Mouse (Mus musculus) thymus, postnatal 36 days (tissue): Measurements from ENCODE around the gene Fat1.

Experiments
- DNase-seq, 2 experiments: peaks; one replicate each; pipeline ENCODE4 v3.0.0; 2022; ENCODE audit warnings: mixed read lengths in 2 of 2

The Fat1 gene

DNA sequence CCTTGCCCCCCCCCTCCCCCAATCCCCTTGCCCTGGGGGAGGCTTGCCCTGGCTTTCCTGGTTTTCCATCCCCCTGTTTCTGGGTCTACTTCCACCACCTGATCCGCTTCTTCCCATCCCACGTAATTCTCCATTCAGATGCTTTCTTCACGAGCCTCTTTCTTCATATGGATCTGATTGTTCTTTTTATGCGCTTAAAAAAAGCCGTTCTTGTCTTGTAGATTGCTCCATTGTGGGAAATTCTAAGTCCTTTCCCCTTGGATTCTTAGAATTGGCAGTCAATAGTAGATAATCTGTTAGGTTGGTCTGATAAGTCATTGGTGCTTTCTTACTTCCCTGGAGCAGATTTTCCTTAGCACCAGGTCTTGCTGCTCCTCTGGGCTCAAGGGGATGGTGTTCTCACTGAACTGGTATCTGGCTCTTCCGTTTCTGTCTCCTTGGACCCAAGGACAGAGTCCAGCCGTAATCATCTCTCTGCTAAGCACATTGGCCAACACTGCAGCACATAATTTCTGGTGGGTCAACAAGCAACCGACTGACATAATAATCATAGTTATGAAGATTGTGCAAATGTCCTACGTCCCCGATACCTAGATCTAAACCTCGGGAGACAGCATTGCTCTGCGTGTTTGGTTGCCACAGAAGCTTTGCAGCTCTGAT lies 27.5 kb downstream of the Fat1 start:
- no peak for DNase-seq

DNA sequence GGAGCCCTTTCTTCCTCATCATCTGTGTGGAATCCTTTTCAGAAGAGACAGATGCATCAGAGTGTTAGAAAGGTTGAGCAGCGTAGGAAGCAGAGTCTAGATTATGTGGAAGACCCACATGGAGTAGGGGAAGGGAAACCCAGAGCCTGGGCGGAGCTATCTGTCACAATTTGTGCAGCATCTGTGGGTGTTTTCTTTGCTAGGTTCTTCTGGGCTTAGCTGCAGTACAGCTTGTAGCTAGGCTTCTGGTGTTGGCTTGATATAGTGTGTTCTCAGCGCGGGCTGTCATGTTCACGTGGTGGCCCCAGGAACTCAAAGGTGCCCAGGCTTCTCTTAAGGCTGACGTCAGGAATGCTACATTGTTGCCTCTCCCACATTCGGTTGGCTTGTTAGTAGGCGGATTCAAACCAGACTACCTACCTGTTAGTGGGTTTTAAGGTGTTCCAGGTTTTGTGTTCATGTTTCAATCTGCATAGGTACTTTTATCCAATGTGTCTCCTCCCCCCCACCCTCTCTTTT lies 32.3 kb downstream of the Fat1 start:
- DNase-seq, result no peak

DNA sequence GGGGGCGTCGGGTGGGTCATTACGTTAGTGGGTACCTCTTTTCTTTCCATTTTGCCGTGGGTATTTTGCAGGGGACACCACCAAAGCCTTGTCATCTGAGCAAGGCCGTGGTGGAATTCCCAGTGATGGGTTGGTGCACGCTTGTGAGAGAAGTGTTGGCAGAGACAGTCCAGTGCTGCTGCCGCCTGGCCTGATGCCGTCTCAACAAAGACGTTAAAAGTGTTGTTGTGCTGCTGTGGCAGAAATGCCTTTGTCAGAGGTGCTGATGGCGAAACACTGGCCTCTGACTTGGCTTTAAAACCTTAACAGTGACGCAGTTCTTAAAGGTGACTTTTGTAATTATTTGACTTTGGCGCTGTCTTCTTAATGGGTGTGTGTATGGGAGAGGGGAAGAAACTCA lies 34.8 kb downstream of the Fat1 start:
- DNase-seq, result no peak

DNA sequence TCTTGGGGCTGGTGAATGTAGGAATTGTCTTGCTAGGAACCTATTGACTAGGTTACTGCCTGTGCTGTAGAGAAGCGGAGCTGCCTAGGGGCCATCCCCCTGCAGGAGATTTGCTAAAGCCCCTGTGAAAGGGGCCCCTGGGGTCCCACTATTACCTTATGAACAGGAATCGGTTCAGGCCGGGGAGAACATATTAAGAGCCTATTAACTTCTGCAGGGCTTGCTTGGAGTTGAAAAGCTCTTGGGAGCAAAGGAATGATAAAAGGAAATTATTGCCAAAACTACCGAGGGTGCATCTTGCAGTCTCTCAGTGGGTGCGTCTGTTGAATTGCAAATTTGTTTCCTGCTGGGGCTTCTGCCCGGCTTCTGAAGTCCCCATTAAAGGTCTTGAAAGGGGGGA lies 36.1 kb downstream of the Fat1 start:
- DNase-seq, result no peak

DNA sequence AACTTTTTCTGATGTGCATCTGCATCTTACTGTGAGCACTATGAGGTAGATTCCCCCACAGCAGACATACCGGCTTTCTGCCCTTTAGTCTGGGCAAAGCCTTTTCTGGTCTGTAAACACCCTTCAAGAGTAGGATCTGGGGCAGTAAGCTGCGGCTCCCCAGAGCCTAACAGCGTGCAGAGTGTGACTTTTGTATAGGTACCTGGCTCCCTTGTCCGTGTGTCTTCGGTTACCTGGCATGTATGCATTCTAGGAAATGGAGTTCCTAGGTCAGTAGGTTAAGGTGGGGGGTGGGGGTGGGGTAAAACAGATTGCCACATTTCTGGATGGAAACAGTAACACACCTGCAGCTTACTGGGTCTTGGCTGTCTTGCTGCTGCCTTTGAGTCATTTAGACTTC lies 36.7 kb downstream of the Fat1 start:
- no peak for DNase-seq

DNA sequence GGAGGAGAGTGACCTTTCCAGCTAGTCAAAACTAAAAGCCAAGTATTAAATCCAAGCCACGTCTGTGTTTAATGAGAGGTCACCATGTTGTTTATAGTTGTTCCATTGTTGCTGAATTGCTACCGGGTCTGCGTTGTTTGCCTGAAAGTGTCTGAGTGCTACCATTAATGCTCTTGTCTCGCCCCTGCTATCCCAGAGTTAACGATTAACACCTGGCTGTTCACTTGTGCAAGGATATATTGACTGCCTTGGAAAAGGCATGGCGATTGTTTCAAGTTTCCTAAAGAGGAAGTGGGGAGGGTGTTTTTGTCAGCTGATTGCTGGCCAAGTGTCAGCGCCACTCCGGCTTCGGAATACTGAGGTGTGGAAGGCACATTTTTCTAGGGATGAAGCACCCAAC lies 39.9 kb downstream of the Fat1 start:
- DNase-seq, result no peak

DNA sequence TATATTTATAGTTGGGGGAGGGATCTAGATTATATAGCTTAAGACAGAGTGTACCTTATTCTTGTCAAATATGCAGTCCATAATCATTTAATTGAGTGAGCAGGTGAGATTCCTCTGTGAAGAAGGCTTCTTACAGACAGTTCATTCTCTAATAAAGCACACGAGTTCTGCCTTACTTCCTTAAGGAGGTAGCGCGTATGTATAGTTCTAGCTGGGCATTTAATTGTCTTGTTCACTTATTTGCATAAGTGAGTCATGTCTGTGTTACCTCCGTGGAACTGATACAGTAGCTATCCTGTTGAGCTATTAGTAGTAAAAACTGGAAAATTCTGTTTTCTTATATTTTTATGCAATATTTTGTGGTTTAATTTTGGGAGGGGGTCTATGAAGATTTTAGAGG lies 40.4 kb downstream of the Fat1 start:
- DNase-seq, result no peak

DNA sequence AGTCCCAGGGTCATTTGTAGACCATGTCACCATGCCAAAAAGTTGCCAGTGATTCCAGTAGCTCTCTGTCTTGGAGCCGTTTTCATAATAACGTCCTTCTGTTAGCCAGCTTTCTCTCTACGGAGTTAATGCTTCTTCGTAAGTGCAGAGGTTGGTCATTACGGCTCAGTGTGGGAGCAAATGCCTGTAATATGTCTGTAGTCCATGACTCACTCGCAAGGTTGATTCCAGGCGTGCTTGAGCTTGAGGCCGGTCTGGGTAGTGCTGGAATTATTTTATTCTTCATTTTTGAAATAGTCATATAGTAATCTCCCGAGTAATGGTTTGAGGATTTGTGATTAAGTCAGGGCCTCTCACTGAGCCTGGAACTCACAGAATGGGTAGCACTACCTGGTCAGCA lies 43.4 kb downstream of the Fat1 start:
- no peak for DNase-seq

DNA sequence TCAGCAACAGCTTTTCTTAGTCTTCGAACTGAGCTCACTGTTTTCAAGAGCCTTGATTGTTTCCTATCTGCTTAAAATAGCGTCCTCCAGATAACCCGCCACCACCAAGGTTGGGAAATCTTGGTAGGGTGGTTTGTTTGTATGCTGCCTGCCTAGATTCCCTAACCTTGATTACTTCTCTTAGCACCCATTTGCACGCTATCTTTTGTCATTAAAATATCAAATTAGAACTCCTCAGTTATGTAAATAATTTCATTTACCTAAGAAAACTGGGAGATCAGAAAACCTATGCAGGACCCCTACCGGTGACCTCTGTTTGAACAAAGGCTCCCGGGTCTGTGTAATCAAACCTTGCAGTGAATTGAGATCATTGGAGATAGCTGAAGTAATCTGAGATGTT lies 44.0 kb downstream of the Fat1 start:
- no peak for DNase-seq

DNA sequence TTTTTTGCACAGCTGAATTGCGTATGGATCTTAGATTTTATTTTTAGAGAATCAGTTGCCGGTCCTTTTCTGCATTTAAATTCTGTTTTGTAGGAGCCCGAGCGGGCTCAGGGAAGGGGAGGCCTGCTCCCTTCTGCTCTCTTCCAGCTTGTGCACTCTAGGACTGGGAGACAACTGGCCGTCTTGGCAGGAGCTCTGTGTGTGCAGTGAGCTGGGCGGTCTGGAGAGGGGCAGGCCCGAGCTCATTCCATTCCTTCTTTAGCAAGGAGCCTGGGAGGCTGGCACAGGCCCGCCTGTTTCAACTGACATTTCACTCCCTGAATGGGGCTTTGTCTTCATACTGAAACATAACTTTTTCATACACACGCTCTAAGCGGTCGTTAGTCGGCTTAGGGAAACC lies 44.8 kb downstream of the Fat1 start:
- DNase-seq, result no peak

DNA sequence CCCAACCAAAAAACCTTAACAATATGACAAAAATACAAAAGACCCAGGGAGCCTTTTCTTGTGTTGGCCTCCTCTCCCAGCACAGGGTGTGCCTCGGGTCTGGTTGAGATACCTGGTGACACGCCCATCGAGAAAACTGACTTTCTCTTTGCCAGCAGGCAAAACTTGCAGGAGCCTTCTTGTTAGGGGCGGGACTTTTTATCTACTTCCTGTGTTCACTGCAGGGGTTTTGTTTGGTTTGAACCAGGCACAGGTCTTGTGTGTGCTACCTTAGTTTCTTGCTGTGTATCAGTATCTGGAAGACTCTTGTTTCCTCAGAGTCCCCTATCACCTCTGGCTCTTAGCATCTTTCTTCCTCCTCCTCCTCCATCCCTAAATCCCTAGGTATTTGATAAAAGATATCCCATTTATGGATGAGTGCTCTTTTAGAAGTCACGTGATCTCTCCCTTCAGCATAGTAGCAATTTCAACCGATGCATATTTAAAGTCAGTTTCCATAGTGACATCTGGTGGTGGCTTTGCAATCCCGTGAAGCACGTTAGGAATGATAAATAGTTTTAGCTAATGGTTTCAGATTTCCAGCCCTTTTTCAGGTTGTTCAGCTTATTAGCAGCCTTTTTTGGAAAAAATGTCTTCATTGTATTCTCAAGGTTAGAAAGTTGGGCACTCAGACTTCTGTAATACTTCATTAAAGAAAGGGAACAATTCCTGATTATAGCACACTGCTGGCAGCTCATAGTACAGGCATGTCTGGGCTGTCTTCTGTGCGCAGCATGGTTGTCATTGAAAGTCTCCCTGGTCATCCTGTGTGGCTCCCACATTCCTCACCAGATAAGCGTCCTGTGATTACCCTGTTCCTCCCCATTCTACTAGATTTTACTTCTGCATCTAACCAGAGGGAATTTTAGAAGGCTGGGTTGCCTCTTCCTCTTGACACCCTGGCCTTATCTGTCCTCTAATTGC lies 50.4 kb downstream of the Fat1 start:
- no peak for DNase-seq

DNA sequence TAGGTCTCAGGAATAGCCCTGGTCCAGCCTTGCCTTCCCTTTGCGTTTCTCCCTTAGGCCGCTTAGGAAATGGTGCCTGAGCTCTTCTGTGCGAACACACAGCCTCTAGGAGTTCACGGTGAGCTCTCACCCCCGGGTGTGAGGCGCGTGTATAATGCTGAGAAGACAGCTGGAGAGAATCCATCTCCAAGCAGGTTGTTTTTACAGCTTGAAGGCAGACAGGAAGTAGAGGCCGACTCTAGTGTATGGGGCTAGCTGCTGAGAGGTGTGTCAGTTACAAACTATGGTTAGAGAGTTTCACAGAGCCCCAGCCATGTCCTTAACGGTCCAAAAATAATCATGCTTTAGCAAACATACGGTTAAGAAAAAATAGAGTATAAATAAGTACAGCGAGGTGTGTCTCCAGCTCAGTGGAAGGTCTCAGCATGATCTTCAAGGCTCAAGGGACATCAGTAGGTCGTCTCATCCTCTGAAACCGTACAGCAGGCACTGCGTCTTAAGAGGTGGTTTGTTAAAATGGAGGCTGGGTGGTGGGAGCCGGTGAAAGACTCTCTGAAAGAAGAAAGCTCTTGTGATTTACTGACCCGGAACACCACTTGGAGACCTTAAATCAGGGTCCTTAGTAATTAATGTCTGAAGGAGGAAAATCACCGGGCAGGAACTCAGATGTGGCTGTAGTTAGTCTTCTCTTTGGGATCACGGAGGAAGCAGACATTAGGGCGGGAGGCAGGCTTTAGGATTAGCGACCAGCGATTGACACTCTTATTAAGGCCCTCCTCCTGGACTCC lies 56.6 kb downstream of the Fat1 start:
- no peak for DNase-seq

DNA sequence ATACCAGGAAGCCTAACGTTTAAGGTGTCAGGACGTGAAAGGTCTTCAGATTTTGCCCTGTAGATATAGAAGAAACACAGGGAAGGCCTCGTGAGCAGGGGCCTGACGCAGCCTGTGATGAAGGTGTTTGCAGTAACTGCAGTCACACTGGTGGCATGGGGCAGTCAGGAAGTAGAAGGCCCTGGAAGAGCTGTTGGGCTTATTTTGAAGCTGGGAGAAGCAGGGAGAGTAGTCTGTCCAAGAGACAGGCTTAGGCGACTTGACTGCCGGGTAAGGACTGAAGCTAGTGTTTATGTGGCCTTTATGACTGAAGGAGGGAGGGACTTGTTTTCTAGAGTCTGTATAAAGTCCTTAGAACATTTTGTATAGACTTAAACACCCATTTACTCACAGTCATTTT lies 57.4 kb downstream of the Fat1 start:
- DNase-seq, result no peak

DNA sequence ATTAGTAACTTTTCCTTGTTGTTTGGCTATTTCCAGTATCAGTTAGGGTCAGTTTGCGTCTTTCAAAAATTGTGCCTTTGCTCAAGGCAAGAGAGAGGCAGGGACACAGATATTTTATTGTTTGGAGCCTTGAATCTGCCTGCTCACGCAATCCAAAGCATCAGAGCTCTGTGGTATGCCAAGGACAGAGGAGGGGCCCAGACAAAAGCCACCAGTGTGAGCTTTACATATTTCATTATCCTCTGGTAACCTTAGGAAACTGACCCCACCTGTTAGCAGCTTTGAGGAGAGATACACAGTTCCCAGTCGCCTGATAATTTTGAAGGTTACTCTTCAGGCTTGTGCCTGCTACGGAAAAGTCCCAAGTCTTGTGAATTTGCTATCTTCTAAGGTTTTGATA lies 58.1 kb downstream of the Fat1 start:
- DNase-seq, result no peak

DNA sequence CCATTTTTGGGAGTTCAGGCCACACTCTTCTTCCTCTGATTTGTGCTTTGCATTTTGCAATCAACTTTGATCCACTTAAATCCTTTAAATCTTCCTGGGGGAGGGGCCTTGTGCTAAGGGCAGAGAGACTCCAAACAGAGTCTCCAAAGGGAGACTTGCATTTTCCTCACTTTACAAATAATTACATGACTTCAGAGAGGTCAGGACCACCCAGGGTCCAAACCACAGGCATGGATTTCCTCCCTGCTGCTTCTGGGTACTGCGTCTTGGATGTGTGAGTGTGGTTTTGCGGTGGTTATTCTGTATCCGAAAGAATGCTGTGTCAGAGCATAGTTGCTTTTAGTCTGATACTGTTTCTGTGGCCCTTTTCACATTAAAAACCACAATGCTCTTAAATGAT lies 61.2 kb downstream of the Fat1 start:
- DNase-seq, result no peak

DNA sequence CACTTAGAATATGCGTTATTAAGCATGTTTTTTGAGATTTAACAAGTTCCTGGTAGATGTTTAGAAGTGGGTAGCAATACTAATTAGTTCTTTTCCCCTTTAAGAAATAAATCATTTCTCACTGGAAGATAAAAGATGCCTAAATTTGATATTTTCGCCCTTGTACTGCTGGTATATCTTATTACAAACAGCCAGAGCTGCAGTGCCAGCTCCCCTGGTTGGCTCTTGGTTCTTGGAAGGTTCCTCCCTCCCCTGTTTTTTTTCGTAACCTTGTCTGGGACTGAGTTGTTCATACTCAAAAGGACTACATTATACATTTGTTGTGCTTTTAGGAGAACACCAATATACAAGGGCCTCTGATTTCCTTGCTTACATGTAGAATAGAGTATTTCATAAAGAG lies 62.1 kb downstream of the Fat1 start:
- no peak for DNase-seq

DNA sequence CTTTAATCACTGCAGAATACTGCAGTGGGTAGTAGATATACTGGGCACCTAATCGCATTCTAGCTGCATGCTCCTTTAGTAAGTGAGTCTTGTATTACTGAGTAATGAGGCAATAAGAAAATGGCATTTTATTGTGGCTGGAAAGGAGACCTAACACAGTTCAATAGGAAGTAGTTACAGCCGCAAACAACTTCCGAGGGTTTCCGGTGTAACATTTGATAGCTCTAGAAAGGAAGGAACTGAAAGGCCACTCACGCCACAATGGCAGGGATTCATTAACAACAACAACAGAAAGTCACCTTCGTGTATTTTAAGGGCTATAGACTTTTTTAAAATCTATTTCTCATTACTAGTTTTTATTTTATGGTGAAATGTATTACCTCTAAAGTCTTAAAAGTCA lies 62.6 kb downstream of the Fat1 start:
- DNase-seq, result no peak

DNA sequence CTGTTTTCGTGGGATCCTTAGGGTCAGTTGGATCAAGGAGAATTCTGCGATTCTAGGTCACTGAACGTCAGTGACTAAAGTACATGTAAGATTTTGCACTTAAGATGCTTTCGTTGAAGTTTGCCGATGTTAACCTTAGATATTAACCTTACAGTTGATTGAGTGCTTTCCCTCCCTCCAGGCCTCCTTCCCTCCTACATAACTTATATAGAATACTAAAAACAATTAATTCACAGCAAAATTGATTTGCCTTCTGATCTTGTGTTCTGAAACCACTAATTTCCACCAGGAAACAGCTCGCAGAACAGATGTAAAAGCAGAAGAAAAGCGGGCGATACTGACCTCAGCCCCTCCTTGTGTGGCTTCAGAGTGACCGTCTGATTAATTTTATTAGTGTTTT lies 63.0 kb downstream of the Fat1 start:
- no peak for DNase-seq

DNA sequence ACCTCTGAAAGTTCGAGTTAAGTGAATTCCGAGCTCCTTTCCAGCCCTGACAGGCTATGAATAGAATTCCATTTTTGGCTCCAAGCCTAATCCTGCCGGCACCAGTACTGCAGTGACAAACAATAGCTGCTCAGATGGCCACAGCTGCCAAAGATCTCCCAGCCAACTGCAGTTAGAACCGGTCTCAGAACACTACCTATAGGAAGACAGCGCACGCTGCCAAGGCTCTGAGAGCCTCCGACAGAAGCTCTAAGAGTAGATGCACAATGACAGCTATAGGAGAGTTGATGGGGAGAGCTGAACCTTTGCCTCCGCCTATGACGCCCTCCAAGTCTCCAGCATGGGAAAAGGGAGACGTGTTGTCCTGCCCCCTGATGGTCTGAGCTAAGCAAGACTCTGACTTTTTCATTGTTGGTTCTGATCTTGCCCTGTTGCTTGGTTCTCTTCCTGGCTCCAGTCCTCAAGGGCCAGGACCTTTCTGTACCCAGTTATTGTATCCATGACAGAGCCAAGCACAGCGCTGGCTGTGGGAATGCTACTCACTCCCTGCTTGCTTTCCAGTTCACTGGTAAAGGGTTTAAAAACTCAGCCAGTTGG lies 63.5 kb downstream of the Fat1 start:
- no peak for DNase-seq

DNA sequence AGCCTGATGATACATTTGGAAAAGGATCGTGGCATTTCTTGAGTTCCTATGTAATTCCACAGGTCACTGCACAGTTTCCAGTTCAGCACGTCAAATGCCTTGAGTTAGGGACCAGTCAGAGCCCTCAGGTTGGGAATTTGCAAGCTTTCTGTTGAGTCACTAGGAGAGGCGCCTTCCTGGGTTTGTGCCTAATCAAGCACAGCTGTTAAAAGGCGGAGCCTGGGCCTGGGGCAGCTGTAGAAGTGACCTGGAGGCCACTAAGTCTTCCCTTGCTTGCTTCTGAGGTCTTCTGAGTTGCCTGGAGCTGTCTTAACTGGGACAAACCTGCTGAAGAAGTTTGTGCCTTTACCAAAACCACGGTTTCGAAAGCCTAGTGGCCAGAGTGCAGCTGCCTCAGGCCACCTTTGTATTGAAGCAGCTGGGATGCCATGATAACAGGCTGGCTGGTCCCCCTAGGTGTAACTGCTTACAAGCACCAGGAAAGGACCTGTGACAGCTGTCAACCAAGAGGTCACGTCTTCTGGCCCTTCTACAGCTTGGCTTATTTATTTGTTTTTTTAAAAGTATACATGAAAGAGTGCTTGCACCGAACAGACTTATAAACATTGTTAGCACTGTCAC lies 66.4 kb downstream of the Fat1 start:
- DNase-seq, result no peak

DNA sequence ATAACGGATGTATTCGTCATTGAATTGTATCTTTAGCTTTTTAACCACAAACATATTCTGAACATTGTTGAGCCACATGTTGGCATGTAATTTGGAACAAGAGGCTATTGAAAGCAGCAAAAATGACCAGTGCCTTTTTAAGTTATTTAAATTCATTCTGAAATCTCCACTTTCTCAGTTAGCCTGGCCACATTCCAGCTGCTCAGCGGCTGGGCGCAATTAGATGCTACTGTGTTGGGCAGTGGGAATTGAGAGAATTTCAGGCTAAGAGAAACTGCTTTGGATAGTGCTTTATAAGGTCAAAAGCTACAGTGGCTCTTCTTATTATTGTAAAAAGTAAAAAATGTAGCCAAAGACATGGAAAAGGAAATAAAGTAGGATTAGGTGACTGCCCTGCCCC lies 67.4 kb downstream of the Fat1 start:
- DNase-seq, result no peak

DNA sequence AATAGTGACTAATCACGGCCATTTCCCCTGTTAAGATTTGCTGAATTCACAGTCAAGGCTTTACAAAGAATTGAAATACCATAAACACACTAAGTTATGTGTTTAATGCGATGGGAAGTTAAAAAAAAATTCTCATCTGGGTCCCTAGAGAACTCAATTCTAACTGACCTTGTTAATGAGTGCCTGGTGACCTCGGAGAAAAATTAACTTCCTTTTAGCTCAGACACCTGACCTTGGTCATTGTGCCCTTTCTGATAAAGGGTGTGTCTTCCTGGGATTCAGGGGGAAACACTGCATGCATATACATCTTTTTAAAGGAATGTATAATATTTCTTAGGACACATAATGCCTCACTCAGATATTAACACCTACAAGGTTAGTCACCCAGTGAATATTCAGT lies 68.8 kb downstream of the Fat1 start:
- no peak for DNase-seq

DNA sequence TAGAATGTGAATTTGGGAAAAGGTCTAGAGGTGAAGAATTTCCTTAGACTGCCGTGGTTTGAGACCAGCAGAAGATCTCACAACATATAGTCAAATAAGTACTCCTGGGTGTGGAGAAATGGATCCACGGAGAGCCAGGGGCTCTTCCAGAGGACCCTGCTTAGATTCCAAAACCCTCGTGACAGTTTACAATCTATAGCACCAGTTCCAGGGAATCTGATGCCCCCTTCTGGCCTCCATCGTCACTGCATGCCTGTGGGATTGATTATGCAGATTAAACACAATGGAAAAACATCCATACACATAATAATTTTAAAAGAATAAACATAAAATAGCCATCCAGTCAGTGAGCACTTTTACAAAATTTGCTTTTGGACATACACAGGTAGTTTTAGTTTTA lies 75.4 kb downstream of the Fat1 start:
- DNase-seq, result no peak
